Mouse (Mus musculus) ovary, postnatal 14 days (tissue): ENCODE data around the gene Akap8.

Experiments used
- DNase-seq: peaks from one replicate; pipeline ENCODE4 v3.0.0; 2022; ENCODE audit warnings: low spot score

Akap8 gene

GRCm38 (mm10) chr17:32283771-32284221, 37.2 kb downstream of the Akap8 start:
- DNase-seq = peak; percentile 20

GRCm38 (mm10) chr17:32283341-32283740, 37.7 kb downstream of the Akap8 start:
- no peak for DNase-seq

GRCm38 (mm10) chr17:32281611-32282310, 39.3 kb downstream of the Akap8 start:
- DNase-seq = no peak

GRCm38 (mm10) chr17:32281126-32281525, 39.9 kb downstream of the Akap8 start:
- no peak for DNase-seq

- no peak for DNase-seq
Observed at GRCm38 (mm10) chr17:32280575-32280974, 40.5 kb downstream of the Akap8 start.

- DNase-seq = no peak
Observed at GRCm38 (mm10) chr17:32277201-32277600, 43.8 kb downstream of the Akap8 start.

GRCm38 (mm10) chr17:32275568-32275967, 45.5 kb downstream of the Akap8 start:
- DNase-seq = no peak

GRCm38 (mm10) chr17:32269151-32269550, 51.9 kb downstream of the Akap8 start:
- DNase-seq = no peak

GRCm38 (mm10) chr17:32268540-32268960, 52.5 kb downstream of the Akap8 start:
- DNase-seq = no peak

GRCm38 (mm10) chr17:32268096-32268495, 52.9 kb downstream of the Akap8 start:
- no peak for DNase-seq

- no peak for DNase-seq
Observed at GRCm38 (mm10) chr17:32267617-32268016, 53.4 kb downstream of the Akap8 start.

- DNase-seq = no peak
Observed at GRCm38 (mm10) chr17:32263672-32264071, 57.4 kb downstream of the Akap8 start.

- DNase-seq = no peak
Observed at GRCm38 (mm10) chr17:32262831-32263559, 58.0 kb downstream of the Akap8 start.

GRCm38 (mm10) chr17:32258869-32259268, 62.2 kb downstream of the Akap8 start:
- DNase-seq = no peak

- no peak for DNase-seq
Observed at GRCm38 (mm10) chr17:32257944-32258343, 63.1 kb downstream of the Akap8 start.

GRCm38 (mm10) chr17:32257452-32257851, 63.6 kb downstream of the Akap8 start:
- no peak for DNase-seq

- no peak for DNase-seq
Observed at GRCm38 (mm10) chr17:32256896-32257295, 64.1 kb downstream of the Akap8 start.
